Mouse (Mus musculus) yolk sac, embryonic 10.5 days (tissue): Measurements from ENCODE around the gene Rundc3a.

Source experiments
- DNase-seq: peaks from one replicate; pipeline ENCODE4 v3.0.0-alpha.2; 2017; ENCODE audit warnings: low spot score

Gene Rundc3a

GRCm38 (mm10) chr11:102393719-102394420, 667 bp downstream of the Rundc3a start:
- no peak for DNase-seq

GRCm38 (mm10) chr11:102394421-102395124, 1.4 kb downstream of the Rundc3a start:
- no peak for DNase-seq

- no peak for DNase-seq
These were observed 2.0 kb downstream of the Rundc3a start for GRCm38 (mm10) chr11:102395250-102395649.

- no peak for DNase-seq
These were observed 3.1 kb downstream of the Rundc3a start for GRCm38 (mm10) chr11:102396263-102396662.

- no peak for DNase-seq
These were observed 3.5 kb downstream of the Rundc3a start for GRCm38 (mm10) chr11:102396671-102397141.

- no peak for DNase-seq
These were observed 5.0 kb downstream of the Rundc3a start for GRCm38 (mm10) chr11:102398007-102398825.

GRCm38 (mm10) chr11:102399107-102399506, 5.9 kb downstream of the Rundc3a start:
- no peak for DNase-seq

GRCm38 (mm10) chr11:102399610-102400072, 6.4 kb downstream of the Rundc3a start:
- DNase-seq, result no peak

GRCm38 (mm10) chr11:102400513-102401084, 7.4 kb downstream of the Rundc3a start:
- DNase-seq, result no peak

- no peak for DNase-seq
These were observed 8.8 kb downstream of the Rundc3a start for GRCm38 (mm10) chr11:102401898-102402500.

- no peak for DNase-seq
These were observed 10.5 kb downstream of the Rundc3a start for GRCm38 (mm10) chr11:102403657-102404056.

GRCm38 (mm10) chr11:102404161-102405010, 11.2 kb downstream of the Rundc3a start:
- DNase-seq, result peak; percentile 59

- DNase-seq, result no peak
These were observed 12.5 kb downstream of the Rundc3a start for GRCm38 (mm10) chr11:102405544-102406285.

GRCm38 (mm10) chr11:102406401-102406800, 13.2 kb downstream of the Rundc3a start:
- DNase-seq, result no peak

GRCm38 (mm10) chr11:102406900-102407833, 14.0 kb downstream of the Rundc3a start:
- DNase-seq, result peak; percentile 93

GRCm38 (mm10) chr11:102407834-102408215, 14.6 kb downstream of the Rundc3a start, which contains the start of gene Slc25a39:
Gene Slc25a39 (minus strand): TSS chr11:102407946.
- no peak for DNase-seq

- peak; percentile 99 for DNase-seq
These were observed 15.2 kb downstream of the Rundc3a start for GRCm38 (mm10) chr11:102408344-102408876.
